Mouse (Mus musculus) CD4-positive, CD25-positive, alpha-beta regulatory T cell, adult 4 months (primary cell): ENCODE data around the gene Mreg. TPM values are rescaled to one million over a fixed set of nuclear protein-coding genes. Genes with fewer than 3 reads are reported as not detected.

ENCODE experiments used
- ATAC-seq: one replicate; pipeline ENCODE4 v1.8.0; 2017
- polyA plus RNA-seq, 2 experiments: library from polyadenylated mRNA; unstranded; fragments of 100-300 nt; shearing (Covaris generic); gene quantifications; one replicate each; pipeline ENCODE4 v1.2.1; 2017

Gene Mreg
- polyA plus RNA-seq, 2 experiments from 2014 or later: 0.13 TPM; not detected in 1

- ATAC-seq: no peak
These were observed 90.4 kb downstream of the Mreg start for GRCm38 (mm10) chr1:72121608-72122185.

DNA sequence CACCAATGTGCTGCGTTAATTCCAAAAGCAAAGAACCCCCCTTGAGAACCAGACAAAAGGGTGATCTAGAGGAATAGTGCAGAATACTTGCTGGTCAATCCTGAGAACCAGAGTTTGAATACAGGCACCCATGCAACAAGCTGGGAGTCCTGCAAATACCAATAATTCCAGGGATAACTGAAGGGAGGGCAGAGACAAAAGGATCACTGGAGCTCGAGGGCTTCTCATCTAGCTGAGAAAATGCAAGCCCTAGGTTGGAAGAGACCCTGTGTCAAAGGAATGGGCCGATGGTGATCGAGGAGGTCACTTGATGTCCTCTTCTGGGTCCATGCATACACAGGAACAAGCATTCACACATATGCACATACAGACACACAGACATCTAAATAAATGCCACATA, 92.1 kb downstream of the Mreg start:
- ATAC-seq: no peak

- ATAC-seq: no peak
These were observed 97.9 kb downstream of the Mreg start for GRCm38 (mm10) chr1:72114206-72114605.

Other genes starting within 250 kb of the Mreg start
- 1 to 10 TPM; 3.8 to 4.1 TPM for gene Pecr, start 72.0 kb upstream of the Mreg start, polyA plus RNA-seq
- gene Tmem169, start 72.1 kb upstream of the Mreg start, polyA plus RNA-seq: under 1 TPM in 1 of 2 experiments, not detected in 1; 0.17 TPM
- gene Xrcc5, start 95.1 kb upstream of the Mreg start, polyA plus RNA-seq: 10 to 100 TPM; 24.6 to 26.7 TPM